Mouse (Mus musculus) hindlimb bud, embryonic 11.5 days (tissue): ENCODE results near the gene Vstm2a.

Experiments
- DNase-seq: peaks from one replicate; pipeline ENCODE4 v3.0.0-alpha.2; 2012; ENCODE audit warnings: low read depth, low spot score; ENCODE audit errors: extremely low spot score

Gene Vstm2a

GRCm38 (mm10) chr11:16257473-16257921 is at the start of gene Vstm2a:
Gene Vstm2a, plus strand, starts transcription at chr11:16257724.
- no peak for DNase-seq

GRCm38 (mm10) chr11:16257011-16257410 is 513 bp upstream of the Vstm2a start:
- no peak for DNase-seq

GRCm38 (mm10) chr11:16258300-16258699 is 776 bp downstream of the Vstm2a start:
- DNase-seq: no peak

- no peak for DNase-seq
Measured at GRCm38 (mm10) chr11:16259876-16260275, 2.4 kb downstream of the Vstm2a start.

DNA sequence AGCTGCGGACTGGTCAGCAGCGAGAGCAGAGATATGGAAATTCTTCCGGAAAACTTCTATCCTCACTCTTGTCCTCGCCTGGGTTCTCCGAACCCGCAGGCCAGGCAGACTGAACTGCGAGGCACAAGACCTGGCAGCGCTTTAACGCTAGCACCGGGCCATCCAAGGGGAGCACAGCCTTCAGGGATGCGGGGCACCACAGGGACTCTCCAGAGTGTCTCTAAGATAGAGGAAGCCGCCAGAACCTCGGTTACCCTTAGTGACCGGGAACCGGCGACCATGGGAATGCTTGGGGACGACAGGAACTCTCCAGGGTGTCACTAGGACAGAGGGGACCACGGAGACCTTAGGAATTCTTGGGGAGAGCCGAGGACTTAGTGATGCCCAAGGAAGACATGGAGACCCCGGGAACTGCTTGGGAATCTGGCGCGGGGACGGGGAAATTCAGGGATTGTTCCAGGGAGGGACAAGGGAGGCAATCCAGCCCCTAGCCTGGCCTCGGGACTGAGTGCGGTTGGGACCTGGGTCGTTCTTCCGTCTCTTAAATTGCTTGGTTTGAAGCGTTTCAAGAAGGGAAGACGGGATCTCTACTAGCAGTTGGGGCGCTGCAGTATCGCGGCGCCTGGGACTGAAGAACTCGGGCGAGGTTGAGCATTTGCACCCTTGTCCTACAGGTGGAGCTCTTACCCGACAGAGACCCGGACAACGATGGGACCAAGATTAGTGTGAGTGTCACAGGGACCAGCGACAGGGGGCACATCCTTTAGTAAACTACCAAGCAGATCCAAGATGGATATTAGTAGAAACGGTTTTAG is 3.4 kb downstream of the Vstm2a start:
- DNase-seq: no peak

GRCm38 (mm10) chr11:16268396-16268795 is 10.9 kb downstream of the Vstm2a start:
- no peak for DNase-seq

GRCm38 (mm10) chr11:16290381-16290780 is 32.9 kb downstream of the Vstm2a start:
- no peak for DNase-seq

DNA sequence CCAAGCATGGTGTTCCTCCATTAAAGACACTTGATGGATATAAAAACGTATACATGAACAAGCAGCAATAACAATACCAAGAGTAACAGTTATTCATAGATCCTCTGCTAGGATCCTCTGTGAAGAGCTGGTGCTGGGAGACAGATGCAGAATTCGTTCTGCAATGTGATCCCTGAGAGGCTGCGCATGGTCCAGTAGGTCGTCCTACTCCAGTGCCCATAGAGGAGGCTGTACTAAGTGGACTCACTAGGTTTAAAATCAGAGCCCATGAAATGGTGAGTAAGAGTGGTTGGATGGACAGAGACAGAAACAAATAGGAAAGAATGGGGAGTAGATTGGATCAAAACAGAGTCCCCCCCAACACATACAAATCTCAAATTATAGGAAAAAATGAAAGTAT is 35.4 kb downstream of the Vstm2a start:
- DNase-seq: no peak

DNA sequence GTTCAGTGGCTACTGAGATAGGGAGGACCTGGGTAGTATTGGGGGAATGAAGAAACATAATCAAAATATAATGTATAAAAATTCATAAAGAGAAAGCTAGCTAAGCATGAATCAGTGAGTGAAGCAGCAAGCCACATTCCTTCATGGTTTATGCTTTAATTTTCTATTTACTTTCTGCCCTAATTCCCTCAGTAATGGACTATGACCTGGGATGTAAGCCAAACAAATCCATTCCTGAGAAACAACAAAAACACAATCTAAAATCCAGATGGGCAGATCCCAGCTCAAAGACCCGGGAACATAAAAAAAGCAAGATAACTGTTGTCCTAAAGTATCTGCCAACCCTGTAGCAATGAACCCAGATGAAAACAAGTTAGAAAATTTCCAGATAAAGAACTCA is 39.0 kb downstream of the Vstm2a start:
- no peak for DNase-seq

GRCm38 (mm10) chr11:16299492-16299891 is 42.0 kb downstream of the Vstm2a start:
- no peak for DNase-seq

DNA sequence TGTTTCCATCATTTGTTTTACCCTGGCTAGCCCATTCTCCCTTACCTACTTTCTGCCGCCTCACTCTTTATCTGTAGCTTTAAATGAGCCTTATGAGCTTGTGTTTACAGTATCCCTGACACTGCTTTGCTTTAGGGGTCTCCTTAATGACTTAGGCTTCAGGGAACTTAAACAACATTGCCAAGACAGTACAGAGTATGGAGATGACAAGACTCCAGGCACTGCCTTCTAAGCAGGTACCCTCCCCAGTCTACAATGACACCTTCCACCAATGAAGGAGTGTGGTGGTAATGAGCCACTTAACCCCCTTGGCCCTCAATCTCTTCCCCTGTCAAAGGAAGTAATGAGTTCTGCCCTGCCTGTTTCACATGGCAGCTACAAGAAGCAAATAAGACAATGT is 42.4 kb downstream of the Vstm2a start:
- DNase-seq: no peak

DNA sequence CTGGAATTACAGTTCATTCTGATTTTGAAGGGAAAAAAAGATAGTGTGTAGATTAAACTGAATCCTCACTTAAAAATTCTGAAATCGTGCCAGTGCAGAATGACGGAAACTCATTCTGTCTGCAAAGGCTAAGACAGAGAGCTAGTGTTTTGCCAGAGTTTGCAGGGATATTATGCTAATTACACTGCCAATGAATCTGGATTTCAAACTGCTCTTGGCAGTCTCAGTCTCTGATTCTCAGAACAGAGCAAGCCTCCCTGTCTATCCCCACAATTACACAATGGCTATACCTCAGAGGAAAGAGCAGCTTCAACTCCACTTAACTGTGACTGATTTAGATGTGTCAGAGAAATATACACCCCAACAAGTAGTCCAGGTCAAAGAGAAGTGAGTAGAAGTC is 43.2 kb downstream of the Vstm2a start:
- no peak for DNase-seq

DNA sequence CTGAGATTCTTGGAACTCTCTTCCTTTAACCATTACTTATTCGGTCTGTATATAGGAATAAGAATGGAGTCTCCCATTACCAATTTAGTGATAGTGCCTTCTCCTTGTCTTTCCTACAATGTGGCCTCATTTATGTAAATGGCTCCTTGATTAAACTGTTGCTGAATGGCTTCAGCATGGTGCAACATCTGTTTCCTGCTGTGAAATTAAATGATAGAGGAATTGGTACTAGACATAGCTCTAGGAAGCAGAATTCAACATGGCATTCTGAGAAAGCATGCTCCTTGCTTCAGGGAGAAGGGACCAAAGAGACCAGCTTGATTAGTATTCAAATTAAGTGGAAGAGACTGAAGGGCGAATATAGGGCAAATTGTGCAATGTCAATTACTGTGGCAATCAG is 57.6 kb downstream of the Vstm2a start:
- DNase-seq: no peak

DNA sequence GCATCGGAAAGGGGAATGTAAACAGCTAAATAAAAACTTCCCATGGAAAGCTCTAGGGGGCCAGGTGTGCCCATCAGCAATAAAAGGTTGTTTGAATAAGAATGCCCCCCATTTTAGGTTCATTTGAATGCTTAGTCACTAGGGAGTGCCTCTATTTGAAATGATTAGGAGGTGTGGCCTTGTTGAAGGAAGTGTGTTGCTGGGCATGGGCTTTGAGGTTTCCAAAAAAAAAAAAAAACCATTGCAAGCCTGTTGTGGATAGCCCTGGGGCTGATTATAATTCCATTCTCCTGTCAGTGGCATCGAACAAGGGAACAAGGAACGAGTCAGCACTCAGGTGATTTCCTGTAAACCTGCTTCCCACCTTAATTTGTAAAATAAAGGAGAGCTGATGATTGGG is 87.7 kb downstream of the Vstm2a start:
- DNase-seq: no peak

GRCm38 (mm10) chr11:16345676-16346075 is 88.2 kb downstream of the Vstm2a start:
- DNase-seq: no peak

GRCm38 (mm10) chr11:16351915-16352314 is 94.4 kb downstream of the Vstm2a start:
- DNase-seq: no peak

- DNase-seq: no peak
Measured at GRCm38 (mm10) chr11:16354356-16354755, 96.8 kb downstream of the Vstm2a start.

DNA sequence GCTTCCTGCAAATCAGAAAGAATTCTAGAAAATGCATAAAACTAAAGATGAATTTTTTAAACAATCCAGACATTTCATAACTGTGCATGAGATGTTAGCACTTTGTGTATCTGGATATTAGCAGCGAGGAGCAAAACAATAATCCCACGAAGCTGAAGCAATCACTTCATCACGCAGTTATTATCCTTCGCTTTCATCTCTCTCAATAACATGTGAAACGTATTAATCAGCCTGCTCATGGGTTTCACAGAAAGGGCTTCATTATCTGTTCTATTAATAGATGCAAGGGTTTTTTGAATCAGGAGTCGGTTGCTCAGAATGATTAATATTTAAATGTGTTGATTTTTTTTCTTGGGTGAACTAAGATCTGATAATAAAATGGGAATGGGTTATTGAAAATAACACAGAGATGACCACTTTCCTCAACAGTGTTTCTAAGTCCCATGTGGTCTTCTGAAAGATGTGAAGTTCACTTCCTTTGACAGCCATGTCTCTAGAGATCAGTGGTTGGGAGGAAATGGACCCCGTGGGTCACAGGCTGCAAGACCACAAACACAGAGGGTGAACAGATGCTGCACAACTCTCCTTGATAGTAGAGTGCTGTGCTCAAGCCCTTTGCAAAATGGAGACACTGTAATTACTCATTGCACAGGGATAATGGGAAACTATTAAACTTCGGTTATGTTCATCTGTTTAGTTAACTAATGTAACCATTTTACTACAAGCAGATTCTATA is 109.5 kb downstream of the Vstm2a start:
- no peak for DNase-seq

GRCm38 (mm10) chr11:16403627-16404026 is 146.1 kb downstream of the Vstm2a start:
- no peak for DNase-seq

DNA sequence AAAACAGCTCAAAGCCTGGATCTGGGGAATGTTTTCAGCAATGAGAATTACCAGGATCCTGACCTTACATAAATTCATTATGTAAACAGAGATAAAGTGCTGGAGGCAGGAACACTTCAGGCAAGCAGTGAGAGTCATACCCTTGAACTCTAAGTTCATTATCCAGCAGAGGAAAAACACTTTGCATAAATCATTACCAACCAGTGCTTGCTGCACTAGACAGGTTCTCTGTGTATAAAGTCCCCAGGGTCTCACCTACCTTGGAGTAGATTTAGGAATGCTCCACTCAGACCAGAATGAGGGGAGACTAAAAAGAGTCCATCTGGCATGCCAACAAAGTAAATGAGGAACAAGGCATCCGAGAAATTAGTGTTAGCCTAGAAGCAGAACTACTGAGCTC is 154.2 kb downstream of the Vstm2a start:
- no peak for DNase-seq

DNA sequence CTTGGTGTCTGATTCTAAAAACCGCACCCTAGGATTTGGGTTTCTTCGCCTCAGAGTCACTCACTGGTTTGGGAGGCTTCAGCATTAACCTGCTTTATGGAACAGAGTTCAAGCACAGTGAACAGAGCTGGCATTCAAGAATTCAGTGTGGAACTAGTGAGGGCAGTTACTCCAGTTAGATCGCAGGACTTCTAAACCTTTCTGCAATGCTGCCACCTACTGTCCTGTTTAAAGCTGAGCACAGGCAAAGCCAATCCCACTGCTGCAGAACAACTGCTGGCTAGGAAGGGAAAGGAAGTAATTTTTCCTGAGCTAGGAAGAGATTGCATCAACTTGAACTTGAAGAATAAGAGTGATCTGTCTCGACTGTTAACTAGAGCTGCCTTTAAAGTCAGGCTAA is 155.1 kb downstream of the Vstm2a start:
- DNase-seq: peak; percentile 71

DNA sequence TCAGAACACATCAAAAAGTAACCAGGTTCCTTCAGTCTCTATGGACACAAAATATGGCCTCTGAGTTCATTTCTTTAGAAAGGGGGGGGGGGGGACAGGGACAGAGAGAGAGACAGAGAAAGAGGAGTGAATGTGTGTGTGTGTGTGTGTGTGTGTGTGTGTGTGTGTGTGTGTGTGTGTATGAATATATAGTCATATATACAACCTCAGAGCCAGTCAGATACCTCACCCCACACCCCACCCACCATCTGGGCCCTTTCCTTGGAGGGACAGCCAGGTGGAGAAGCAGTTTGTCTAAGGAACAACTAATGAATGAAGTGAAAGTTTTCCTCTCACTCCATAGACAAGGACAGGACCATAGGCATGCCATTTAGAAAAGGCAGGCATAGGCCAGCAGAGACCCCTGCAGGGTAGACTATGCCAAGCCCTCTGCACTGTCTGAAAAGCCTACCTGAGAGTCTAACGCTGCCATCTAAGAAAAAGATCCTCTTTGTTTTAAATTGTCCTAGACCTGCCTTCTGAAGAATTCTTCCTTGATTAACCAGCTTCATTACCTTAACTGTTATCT is 155.6 kb downstream of the Vstm2a start:
- no peak for DNase-seq
